Mouse (Mus musculus) embryonic facial prominence, embryonic 11.5 days (tissue): ENCODE measurements around the gene Tmcc3. TPM values are rescaled to one million over a fixed set of nuclear protein-coding genes. Genes with fewer than 3 reads are reported as not detected.
A peak's percentile ranks its signal among the peaks of the same experiment; 100 is the strongest.

ENCODE experiments used
- ATAC-seq: fragments of 200-750 bp; cut with Nextera tagmentation; replicated peaks from 2 replicates; pipeline ENCODE4 v1.8.0; 2017; ENCODE audit warnings: low read depth; ENCODE audit not compliant: insufficient number of reproducible peaks, low FRiP score, low TSS enrichment
- DNase-seq: peaks from one replicate; pipeline ENCODE4 v3.0.0-alpha.2; 2015; ENCODE audit warnings: low spot score
- H3K27ac ChIP-seq: fragments of 300-500 bp; sonication (generic); replicated peaks from 2 replicates; pipeline ENCODE4 v1.5.1; 2014; ENCODE audit warnings: mild to moderate bottlenecking, low read depth, low read length, control low read depth
- H3K27me3 ChIP-seq: fragments of 300-500 bp; sonication (generic); 2 replicates; pipeline ENCODE4 v1.6.1; 2014; ENCODE audit warnings: mild to moderate bottlenecking, low read length, moderate library complexity, mixed read lengths; ENCODE audit not compliant: control insufficient read depth, insufficient read depth
- H3K36me3 ChIP-seq: fragments of 300-500 bp; sonication (generic); replicated peaks from 2 replicates; pipeline ENCODE4 v1.6.1; 2014; ENCODE audit warnings: low read depth, mild to moderate bottlenecking, low read length, moderate library complexity, mixed read lengths; ENCODE audit not compliant: control insufficient read depth, insufficient read depth
- H3K4me1 ChIP-seq: fragments of 300-500 bp; sonication (generic); 2 replicates; pipeline ENCODE4 v1.6.1; 2014; ENCODE audit warnings: low read length, mixed read lengths; ENCODE audit not compliant: control insufficient read depth, insufficient read depth
- H3K4me2 ChIP-seq: fragments of 300-500 bp; sonication (generic); 2 replicates; pipeline ENCODE4 v1.6.1; 2014; ENCODE audit warnings: low read depth, mild to moderate bottlenecking, control low read depth, low read length, moderate library complexity
- H3K4me3 ChIP-seq: fragments of 300-500 bp; sonication (generic); 2 replicates; pipeline ENCODE4 v1.5.1; 2014; ENCODE audit warnings: low read depth, low read length, control low read depth
- H3K9ac ChIP-seq: fragments of 300-500 bp; sonication (generic); replicated peaks from 2 replicates; pipeline ENCODE4 v1.6.1; 2014; ENCODE audit warnings: mild to moderate bottlenecking, control low read depth, low read length
- H3K9me3 ChIP-seq: fragments of 300-500 bp; sonication (generic); replicated peaks from 2 replicates; pipeline ENCODE4 v1.6.1; 2016; ENCODE audit warnings: mild to moderate bottlenecking, low read length, inconsistent platforms, mixed read lengths; ENCODE audit not compliant: control insufficient read depth
- WGBS: fragments of 180-500 bp; shearing (Covaris S2); extraction: QIAGEN DNeasy Blood & Tissue Kit; methylation state at CpG from one replicate; pipeline ENCODE4 v1.1.7; 2014; 5-methylcytosine and 5-hydroxymethylcytosine counted together
- polyA plus RNA-seq: library from polyadenylated mRNA; unstranded; fragments of >200 nt; fragmentation: Nextera tagmentation; extraction: Ambion mirVana; gene quantifications from 2 replicates; pipeline ENCODE4 v1.2.1, GENCODE M21; 2014

The Tmcc3 gene
- polyA plus RNA-seq, 1 experiment from 2014 or later = 3.0 TPM

GRCm38 (mm10) chr10:94611228-94611968 lies 299.6 kb downstream of the Tmcc3 start:
- DNase-seq = no peak
- no peaks in the 10 kb centered on the region for H3K36me3 ChIP-seq
- no peaks in the 10 kb centered on the region for H3K4me1 ChIP-seq
- no peak for ATAC-seq
- H3K9ac ChIP-seq = no peak overlapping the region
- H3K27me3 ChIP-seq = no peaks in the 10 kb centered on the region
- H3K4me3 ChIP-seq = no peak overlapping the region
- H3K9me3 ChIP-seq = no peaks in the 10 kb centered on the region
- H3K27ac ChIP-seq = no peak overlapping the region
- no peak overlapping the region for H3K4me2 ChIP-seq
- 76% methylated on average over 13 of the region's 13 CpGs for WGBS

GRCm38 (mm10) chr10:94611969-94612440 lies 300.3 kb downstream of the Tmcc3 start:
- Histone ChIP-seq H3K4me2 (no peak overlapping the region), H3K27ac (no peak overlapping the region), H3K4me1 (no peaks in the 10 kb centered on the region), H3K27me3 (no peaks in the 10 kb centered on the region), H3K4me3 (no peak overlapping the region), H3K9me3 (no peaks in the 10 kb centered on the region), H3K9ac (no peak overlapping the region), H3K36me3 (no peaks in the 10 kb centered on the region)
- 88% methylated on average over 4 of the region's 4 CpGs for WGBS
- DNase-seq (no peak), ATAC-seq (no peak)

- 92% methylated on average over 5 of the region's 5 CpGs for WGBS
- H3K27ac ChIP-seq = no peak overlapping the region
- no peak for ATAC-seq
- no peak overlapping the region for H3K4me3 ChIP-seq
- H3K4me1 ChIP-seq = peaks cover 9% of the 10 kb centered on the region
- H3K4me2 ChIP-seq = no peak overlapping the region
- H3K36me3 ChIP-seq = no peaks in the 10 kb centered on the region
- no peak overlapping the region for H3K9ac ChIP-seq
- no peaks in the 10 kb centered on the region; the same call in 1 of the 2 replicates for H3K27me3 ChIP-seq
- DNase-seq = no peak
- H3K9me3 ChIP-seq = no peaks in the 10 kb centered on the region
Observed at GRCm38 (mm10) chr10:94619586-94619985, 307.8 kb downstream of the Tmcc3 start.

GRCm38 (mm10) chr10:94620561-94620960 lies 308.8 kb downstream of the Tmcc3 start:
- Histone ChIP-seq H3K27me3 (no peaks in the 10 kb centered on the region; the same call in 1 of the 2 replicates), H3K27ac (no peak overlapping the region), H3K9me3 (no peaks in the 10 kb centered on the region), H3K36me3 (no peaks in the 10 kb centered on the region), H3K4me3 (no peak overlapping the region), H3K4me1 (peaks cover 9% of the 10 kb centered on the region), H3K4me2 (no peak overlapping the region), H3K9ac (no peak overlapping the region)
- ATAC-seq (no peak), DNase-seq (no peak)
- 64% methylated on average over 6 of the region's 6 CpGs for WGBS

GRCm38 (mm10) chr10:94621420-94622225 lies 309.9 kb downstream of the Tmcc3 start:
- Histone ChIP-seq H3K4me2 (peak overlapping the region; percentile 10), H3K9me3 (no peaks in the 10 kb centered on the region), H3K36me3 (no peaks in the 10 kb centered on the region), H3K4me3 (no peak overlapping the region), H3K4me1 (peaks cover 9% of the 10 kb centered on the region), H3K27me3 (no peaks in the 10 kb centered on the region; the same call in 1 of the 2 replicates), H3K9ac (no peak overlapping the region), H3K27ac (no peak overlapping the region)
- 10% methylated on average over 13 of the region's 13 CpGs for WGBS
- peak; percentile 66 for ATAC-seq
- peak; percentile 46 for DNase-seq

- H3K4me3 ChIP-seq = no peak overlapping the region
- H3K27me3 ChIP-seq = no peaks in the 10 kb centered on the region; the same call in 1 of the 2 replicates
- no peaks in the 10 kb centered on the region for H3K36me3 ChIP-seq
- H3K4me2 ChIP-seq = no peak overlapping the region
- no peak overlapping the region for H3K27ac ChIP-seq
- H3K4me1 ChIP-seq = peaks cover 9% of the 10 kb centered on the region
- H3K9ac ChIP-seq = no peak overlapping the region
- no peaks in the 10 kb centered on the region for H3K9me3 ChIP-seq
- DNase-seq = no peak
- WGBS = 25% methylated on average over 5 of the region's 5 CpGs
- no peak for ATAC-seq
Observed at GRCm38 (mm10) chr10:94622281-94622680, 310.5 kb downstream of the Tmcc3 start.

- Histone ChIP-seq H3K4me3 (no peak overlapping the region), H3K9ac (no peak overlapping the region), H3K4me2 (no peak overlapping the region), H3K9me3 (no peaks in the 10 kb centered on the region), H3K27me3 (no peaks in the 10 kb centered on the region; the same call in 1 of the 2 replicates), H3K27ac (no peak overlapping the region), H3K36me3 (no peaks in the 10 kb centered on the region), H3K4me1 (peaks cover 9% of the 10 kb centered on the region)
- WGBS = 27% methylated on average over 9 of the region's 9 CpGs
- no peak for ATAC-seq
- DNase-seq = no peak
Observed at GRCm38 (mm10) chr10:94622828-94623227, 311.1 kb downstream of the Tmcc3 start.

- H3K4me2 ChIP-seq = no peak overlapping the region
- H3K9ac ChIP-seq = no peak overlapping the region
- no peak overlapping the region for H3K4me3 ChIP-seq
- H3K27ac ChIP-seq = no peak overlapping the region
- no peaks in the 10 kb centered on the region for H3K36me3 ChIP-seq
- WGBS = 7% methylated on average over 10 of the region's 10 CpGs
- peak; percentile 49; the same call in 1 of the 2 replicates for ATAC-seq
- H3K27me3 ChIP-seq = no peaks in the 10 kb centered on the region; the same call in 1 of the 2 replicates
- peaks cover 9% of the 10 kb centered on the region for H3K4me1 ChIP-seq
- H3K9me3 ChIP-seq = no peaks in the 10 kb centered on the region
- peak; percentile 93 for DNase-seq
Observed at GRCm38 (mm10) chr10:94623617-94624016, 311.9 kb downstream of the Tmcc3 start.
